Mouse (Mus musculus) left cerebral cortex, postnatal 14 days (tissue): ENCODE data around the gene Gm44973. TPM values are rescaled to one million over a fixed set of nuclear protein-coding genes. Genes with fewer than 3 reads are reported as not detected.

Experiments
- DNase-seq, 2 experiments: peaks; one replicate each; pipeline ENCODE4 v3.0.0; 2021 to 2022; ENCODE audit warnings: low spot score in 2 of 2, mixed read lengths in 1 of 2
- intact Hi-C: fragments of 180-260 bp; cut with DNase I; formaldehyde crosslinking; loops from one replicate; pipeline ENCODE4 v1.15.1; 2025
- total RNA-seq, 2 experiments: library from RNA; stranded (reverse); gene quantifications; 2 replicates each; pipeline ENCODE4 v1.2.3; 2021

The Gm44973 gene
- total RNA-seq, 2 experiments from 2014 or later, result not detected

- peak; percentile 89 to 91 for DNase-seq
- intact Hi-C loops, result no loop called here
These were observed 22.9 kb downstream of the Gm44973 start, which contains the start of gene Zfp784 for GRCm38 (mm10) chr7:5038109-5038732. Gene Zfp784, minus strand, starts transcription at chr7:5038446.

GRCm38 (mm10) chr7:5038940-5039339 is 23.6 kb downstream of the Gm44973 start:
- DNase-seq, result no peak
- intact Hi-C loops, result no loop called here

GRCm38 (mm10) chr7:5044981-5045380 is 29.7 kb downstream of the Gm44973 start:
- intact Hi-C loops, result loop anchor here (5.0 kb wide), 1 partner anchor 103 kb away; no protein-coding TSS in a partner anchor

GRCm38 (mm10) chr7:5046112-5046511 is 30.8 kb downstream of the Gm44973 start:
- DNase-seq, result no peak
- intact Hi-C loops, result loop anchor here (5.0 kb wide), 1 partner anchor 104 kb away; no protein-coding TSS in a partner anchor

More at GRCm38 (mm10) chr7:5044981-5045380, 29.7 kb downstream of the Gm44973 start:
- no peak for DNase-seq

DNA sequence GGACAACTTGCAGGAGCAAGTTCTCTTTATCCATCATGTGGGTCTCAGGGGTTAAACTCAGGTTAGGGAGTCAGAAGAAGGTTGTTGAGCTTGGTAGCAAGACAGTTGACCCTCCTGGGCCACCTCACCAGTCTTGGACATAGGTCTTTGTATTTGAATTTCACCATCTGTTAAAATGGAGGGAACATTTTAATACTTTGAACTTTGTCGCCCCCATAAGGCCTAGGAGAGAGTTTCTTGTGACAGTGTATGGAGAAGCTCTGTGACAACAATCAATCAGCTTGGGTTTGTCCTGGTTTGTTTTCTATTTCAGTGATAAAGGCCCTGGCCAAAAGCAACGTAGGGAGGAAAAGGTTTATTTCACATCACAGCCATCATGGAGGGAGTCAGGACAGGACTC is 32.0 kb downstream of the Gm44973 start:
- intact Hi-C loops, result loop anchor here (5.0 kb wide), 1 partner anchor 105 kb away; no protein-coding TSS in a partner anchor
- DNase-seq, result no peak

DNA sequence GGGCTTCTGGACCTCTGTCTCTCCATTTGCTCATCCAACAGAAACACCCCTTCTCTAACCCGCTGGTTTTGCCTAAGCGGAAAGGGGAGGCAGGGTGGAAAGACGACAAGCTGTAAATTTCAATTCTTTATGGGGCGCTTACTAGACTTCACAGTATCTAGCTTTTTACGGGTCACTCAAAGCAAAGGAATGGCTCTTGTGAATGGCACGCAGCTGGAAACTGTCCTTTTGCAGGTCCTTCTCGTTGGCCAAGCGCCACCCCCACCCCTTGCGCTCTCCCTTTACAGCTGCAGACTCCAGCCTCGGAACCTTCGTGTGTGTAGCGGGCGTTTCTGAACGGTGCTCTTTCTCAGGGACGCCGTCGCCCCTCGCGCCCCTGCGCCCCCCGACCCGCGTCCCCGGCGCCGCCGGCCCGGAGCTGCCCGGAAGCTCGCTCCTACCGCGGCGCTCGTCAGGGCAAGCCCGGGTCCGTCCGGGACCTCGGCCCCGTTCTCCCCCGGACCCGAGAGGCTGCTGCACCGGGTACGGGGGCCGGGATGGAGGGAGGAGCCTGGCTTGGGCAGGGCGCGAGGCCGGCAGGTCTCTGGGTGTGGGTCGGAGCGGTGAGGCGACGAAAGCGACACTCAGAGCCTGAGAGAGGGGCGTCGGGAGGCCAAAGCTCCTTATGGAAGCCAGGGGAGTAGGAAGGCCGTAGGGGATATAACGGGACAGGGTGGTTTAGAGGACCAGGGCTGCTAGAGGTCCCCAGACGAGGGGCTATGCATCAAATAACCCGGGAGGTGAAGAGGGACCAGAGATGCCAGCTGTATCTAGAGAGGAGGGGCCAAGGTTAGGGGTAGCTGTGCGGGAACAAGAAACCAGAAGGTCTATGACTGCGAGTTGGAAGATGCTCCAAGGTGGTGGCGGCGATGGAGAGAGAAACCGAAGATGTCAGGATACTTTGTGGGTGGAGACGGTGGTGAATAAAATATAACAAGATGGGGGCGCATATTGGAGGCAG is 36.2 kb downstream of the Gm44973 start, which contains the start of gene Zfp580:
Gene Zfp580 (plus strand): TSS at position 346 of the 1,000 bp plus-strand sequence.
- DNase-seq, result peak; percentile 78 to 82
- intact Hi-C loops, result no loop called here

DNA sequence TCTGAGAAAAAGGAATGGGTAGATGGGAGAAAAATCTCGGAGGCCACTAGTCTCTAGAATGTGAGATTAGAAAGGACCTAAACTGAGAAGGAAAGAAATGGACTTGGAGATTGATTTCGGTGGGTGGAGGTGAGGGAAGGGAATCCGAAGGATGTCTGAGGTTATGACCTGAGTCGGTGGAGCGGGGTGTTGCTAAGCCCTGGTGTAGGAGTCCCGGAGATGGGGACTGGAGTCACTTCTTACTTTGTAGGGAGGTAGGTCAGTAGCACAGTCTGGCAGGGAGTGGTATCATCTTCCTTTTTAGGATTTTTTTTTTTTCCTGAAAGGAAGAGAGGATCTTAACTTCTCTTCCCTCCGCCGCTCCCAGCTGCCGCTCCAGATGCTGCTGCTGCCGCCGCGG is 37.1 kb downstream of the Gm44973 start:
- peak in 1 of 2 experiments; percentile 50 for DNase-seq

GRCm38 (mm10) chr7:5052931-5053343 is 37.6 kb downstream of the Gm44973 start:
- intact Hi-C loops, result no loop called here
- DNase-seq, result no peak

More for the DNA sequence above, 37.1 kb downstream of the Gm44973 start:
- intact Hi-C loops, result no loop called here

DNA sequence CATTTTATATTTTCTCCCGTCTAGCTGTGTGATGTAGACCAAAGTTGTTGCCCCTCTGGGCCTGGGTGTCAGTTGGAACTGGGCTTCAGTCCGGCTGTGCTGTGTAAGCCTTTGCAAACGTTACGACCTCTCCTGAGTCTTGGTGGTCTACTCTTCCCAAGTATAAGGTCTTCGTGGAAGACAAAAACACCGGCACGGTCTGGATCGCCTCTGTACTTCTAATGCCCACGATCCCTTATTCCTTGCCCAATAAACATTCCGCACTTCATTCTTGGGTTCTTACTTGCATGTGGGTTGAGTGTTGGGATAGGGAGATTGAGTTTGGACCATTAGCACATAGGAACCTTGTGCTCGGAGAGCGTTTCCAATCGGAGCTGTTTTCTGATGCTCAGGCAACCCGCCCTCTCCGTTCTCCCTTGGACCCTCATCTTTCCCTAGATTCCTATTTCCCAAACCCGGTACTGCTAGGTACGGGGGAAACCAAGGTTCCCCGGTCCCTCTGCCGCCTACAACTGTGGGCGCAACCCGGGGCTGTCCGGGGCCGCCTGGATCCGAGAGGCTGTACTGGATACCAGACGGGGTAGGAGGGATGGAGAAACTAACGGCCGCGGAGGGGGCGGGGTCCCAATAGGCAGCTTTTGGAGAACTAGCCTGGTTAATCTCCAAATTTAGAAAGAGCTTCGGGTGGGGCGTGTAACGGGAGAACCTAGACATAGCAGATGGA is 38.3 kb downstream of the Gm44973 start:
- DNase-seq, result peak in 1 of 2 experiments; percentile 59
- intact Hi-C loops, result no loop called here

- DNase-seq, result peak; percentile 60 to 69
- intact Hi-C loops, result loop anchor here (5.0 kb wide), 1 partner anchor 39 kb away; the partner anchor contains the start of gene Gm44973
These were observed 41.5 kb downstream of the Gm44973 start for GRCm38 (mm10) chr7:5056651-5057263.

DNA sequence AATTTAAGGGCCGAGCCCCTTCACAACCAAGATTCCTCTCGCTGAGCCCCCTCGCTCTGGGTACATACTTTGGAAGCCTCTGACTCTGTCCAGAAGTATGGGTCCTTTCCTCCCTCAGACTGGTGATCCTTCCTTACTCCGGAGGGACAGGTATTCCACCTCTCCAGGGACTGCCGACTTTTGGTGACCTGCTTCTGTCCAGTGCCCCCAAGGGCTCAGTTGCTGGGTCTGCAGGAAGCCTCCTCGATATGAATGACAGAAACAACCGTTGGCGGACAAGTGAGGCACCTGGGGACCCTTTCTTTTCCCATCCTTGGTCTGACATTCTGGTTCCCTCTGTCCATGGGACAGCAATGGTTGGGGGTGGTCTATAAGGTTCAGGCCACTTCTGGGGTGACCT is 42.1 kb downstream of the Gm44973 start:
- intact Hi-C loops, result loop anchor here (5.0 kb wide), 1 partner anchor 40 kb away; the partner anchor contains the start of gene Gm44973
- no peak for DNase-seq

DNA sequence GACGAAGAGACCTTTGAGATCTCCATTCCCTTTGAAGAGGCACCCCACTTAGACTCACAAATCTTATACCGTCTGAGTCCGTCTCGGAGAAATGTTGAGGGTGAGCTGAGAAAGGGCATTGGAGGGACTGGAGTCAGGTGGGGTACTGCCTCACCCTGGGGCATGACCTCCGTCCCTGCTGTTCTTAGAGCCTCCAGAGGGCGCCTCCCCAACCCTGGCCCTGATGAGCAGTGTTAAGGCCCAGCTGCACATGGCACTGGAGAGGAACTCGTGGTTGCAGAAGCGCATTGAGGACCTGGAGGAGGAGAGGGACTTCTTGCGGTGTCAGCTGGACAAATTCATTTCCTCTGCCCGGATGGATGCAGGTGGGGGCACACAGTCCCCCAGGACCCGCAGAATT is 42.5 kb downstream of the Gm44973 start:
- no peak for DNase-seq
- intact Hi-C loops, result loop anchor here (5.0 kb wide), 1 partner anchor 41 kb away; the partner anchor contains the start of gene Gm44973

DNA sequence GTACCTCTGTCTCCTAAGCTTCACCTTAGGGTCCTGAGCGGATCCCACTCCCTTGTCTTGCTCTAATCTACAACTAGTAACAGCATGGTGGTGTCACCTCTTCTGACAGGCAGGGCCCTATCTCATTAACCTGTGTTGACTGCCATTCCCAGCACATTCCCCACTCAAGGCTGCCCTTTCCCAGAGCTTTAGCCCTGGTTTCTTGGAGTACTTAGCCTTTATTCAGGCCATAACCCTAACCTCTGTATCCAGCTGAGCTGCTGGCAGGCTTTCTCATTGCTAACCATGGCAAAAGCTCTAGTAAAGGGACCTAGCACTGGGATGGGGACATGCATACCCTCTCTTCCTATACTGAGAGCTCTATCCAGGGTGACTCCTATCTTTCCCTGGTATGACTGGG is 43.3 kb downstream of the Gm44973 start:
- DNase-seq, result no peak
- intact Hi-C loops, result loop anchor here (5.0 kb wide), 1 partner anchor 41 kb away; the partner anchor contains the start of gene Gm44973

DNA sequence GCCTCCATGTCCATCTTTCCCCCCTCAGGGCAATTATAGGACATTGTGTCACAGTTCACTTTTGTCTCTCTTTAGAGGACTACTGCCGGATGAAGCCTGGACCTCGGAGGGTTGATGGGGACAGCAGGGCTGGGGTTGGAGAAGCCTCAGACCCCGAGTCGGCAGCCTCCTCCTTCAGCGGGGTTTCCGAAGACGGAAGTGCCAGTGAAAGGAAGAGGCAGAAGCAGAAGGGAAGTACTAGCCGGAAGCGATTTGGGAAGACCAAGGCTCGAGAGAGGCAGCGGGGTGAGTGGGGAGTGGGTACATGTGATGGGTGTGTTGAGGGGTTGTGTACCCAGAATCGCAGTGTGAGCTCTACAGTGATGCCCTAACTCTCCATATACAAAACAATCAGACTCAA is 44.1 kb downstream of the Gm44973 start:
- no peak for DNase-seq
- intact Hi-C loops, result loop anchor here (5.0 kb wide), 1 partner anchor 42 kb away; the partner anchor contains the start of gene Gm44973

DNA sequence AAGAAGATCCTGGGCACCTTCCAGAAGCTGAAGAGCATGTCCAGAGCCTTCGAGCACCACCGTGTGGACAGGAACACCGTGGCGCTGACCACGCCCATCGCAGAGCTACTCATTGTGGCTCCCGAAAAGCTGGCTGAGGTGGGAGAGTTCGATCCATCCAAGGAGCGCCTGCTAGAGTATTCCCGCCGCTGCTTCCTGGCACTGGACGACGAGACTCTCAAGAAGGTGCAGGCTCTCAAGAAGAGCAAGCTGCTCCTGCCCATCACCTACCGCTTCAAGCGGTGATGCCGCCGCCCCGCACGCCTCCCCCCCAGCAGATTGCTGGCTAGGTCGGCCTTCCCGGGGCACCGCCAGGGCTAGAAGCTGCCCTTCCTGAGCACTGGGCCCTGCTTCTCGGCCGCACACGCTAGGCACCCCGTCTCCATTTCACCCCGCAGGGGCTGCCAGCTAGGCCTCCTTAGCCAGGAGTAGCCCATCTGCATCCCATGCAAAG is 45.0 kb downstream of the Gm44973 start:
- intact Hi-C loops, result no loop called here
- peak; percentile 78 to 93 for DNase-seq

GRCm38 (mm10) chr7:5060944-5061773 is 45.9 kb downstream of the Gm44973 start:
- intact Hi-C loops, result no loop called here
- peak; percentile 99 to 100 for DNase-seq

DNA sequence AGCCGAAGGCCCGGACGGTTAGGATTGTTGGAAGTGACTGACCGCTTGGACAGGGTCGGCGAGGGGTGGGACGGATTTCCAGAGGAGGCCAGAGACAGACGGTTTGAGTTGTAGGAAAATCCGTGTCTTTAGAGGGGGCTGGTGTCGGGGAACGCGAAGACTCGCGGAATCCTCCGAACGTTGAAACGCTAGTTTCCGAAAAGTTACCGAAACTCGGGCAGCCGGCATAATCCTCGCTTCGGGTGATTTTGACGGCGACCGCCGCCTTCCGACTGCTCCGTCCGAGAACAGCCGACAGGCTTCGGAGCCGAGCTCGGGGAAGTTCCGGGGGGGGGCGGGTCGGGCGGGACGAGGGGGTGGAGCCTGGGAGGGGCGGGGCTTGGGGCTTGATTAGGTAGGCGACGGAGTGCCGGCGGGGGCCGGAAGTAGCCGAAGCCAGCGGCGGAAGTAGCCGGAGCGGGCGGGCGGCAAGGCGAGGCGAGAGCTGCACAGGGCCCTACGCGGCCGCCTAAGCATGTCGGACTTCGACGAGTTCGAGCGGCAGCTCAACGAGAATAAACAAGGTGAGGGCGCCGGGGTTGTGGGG is 46.6 kb downstream of the Gm44973 start, which contains the start of gene U2af2:
Gene U2af2 (plus strand): TSS at position 370 of the 586 bp plus-strand sequence.
- DNase-seq, result peak; percentile 92 to 95
- intact Hi-C loops, result no loop called here
